Mouse (Mus musculus): Measurements from ENCODE around the gene Mterf2. TPM values are rescaled to one million over a fixed set of nuclear protein-coding genes. Genes with fewer than 3 reads are reported as not detected.
A peak's percentile ranks its signal among the peaks of the same experiment; 100 is the strongest.

The Mterf2 gene
- total and polyA plus RNA-seq, 2 experiments from 2014 or later = 11.1 to 15.1 TPM

DNA sequence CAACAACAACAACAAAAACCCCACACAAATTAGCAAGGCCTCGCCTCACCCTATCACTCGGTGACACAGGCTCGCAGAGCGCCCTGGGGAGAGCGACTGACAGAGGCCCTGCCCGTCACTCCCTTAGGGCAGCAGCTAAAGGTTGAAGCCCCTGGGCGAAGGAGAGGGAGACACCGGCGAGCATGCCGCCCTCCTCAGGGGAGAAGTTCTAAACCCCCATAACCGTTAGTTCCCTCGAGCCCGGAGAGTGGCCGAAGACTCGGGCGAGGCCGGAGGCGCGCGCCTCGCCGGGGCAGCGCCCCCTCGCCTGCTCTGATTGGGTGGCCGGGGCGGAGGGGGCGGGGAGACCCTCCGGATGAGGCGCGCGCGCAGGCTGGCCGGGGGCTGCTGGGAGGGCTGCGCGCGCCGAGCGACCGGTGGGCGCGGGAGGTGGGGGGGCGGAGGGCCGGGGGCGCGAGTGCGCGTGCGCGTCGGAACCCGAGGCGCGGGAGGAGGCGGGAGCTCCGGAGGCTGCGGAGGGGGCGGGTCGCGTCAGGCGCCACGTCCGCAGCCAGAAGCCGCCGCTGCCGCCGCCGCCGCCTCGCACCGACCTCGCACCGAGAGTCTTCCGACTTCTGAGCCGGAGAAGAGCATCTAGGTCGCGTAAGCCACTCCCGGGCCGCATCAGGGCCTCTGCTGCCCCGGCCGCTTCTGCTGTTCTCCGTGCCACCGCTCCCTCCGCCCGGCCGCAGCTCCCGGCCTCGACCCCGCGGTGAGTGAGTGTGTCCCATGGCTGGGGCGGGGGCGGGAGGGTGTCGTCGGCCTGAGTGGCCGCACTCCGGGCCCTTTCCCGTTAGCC is 25.4 kb downstream of the Mterf2 start, which contains the start of the genes Fhl4 and Tmem263:
Fhl4 (minus strand) TSS at position 249 of the 838 bp plus-strand sequence.
Tmem263 (plus strand) TSS at position 381 of the 838 bp plus-strand sequence.
- DNase-seq (ENCODE audit: low spot score) = peak; percentile 86
- peaks cover 9% of the 10 kb centered on the region for H3K4me1 ChIP-seq (ENCODE audit: control insufficient read depth, insufficient read depth)
- TF ChIP-seq CTCF (IDR thresholded peaks at IDR 0.05; ENCODE audit: low read depth) (no peak), EP300 (IDR thresholded peaks at IDR 0.05; ENCODE audit: low read depth) (peak; percentile 59; the same call in 1 of the 2 replicates)
- ATAC-seq (ENCODE audit: insufficient read depth, low read depth) = peak; percentile 98
- peak within 1 kb of the TSS; percentile 80 for H3K9ac ChIP-seq (replicated peaks; ENCODE audit: low read depth, low read length)
- H3K9me3 ChIP-seq (replicated peaks; ENCODE audit: control insufficient read depth, low read length) = no peaks in the 10 kb centered on the region
- WGBS = under 1% methylated on average over 68 of the region's 96 CpGs
- no peaks in the 10 kb centered on the region for H3K36me3 ChIP-seq (replicated peaks; ENCODE audit: control insufficient read depth, insufficient read depth, low read length)
- H3K4me3 ChIP-seq (ENCODE audit: low read depth, low read length) = peak within 1 kb of the TSS; percentile 98
- H3K27me3 ChIP-seq (ENCODE audit: control insufficient read depth, insufficient read depth, low read length) = no peaks in the 10 kb centered on the region
- peak within 1 kb of the TSS; percentile 92 for H3K27ac ChIP-seq (ENCODE audit: low read depth)
- H3K4me2 ChIP-seq (ENCODE audit: low read depth, low read length) = peak within 1 kb of the TSS; percentile 93

DNA sequence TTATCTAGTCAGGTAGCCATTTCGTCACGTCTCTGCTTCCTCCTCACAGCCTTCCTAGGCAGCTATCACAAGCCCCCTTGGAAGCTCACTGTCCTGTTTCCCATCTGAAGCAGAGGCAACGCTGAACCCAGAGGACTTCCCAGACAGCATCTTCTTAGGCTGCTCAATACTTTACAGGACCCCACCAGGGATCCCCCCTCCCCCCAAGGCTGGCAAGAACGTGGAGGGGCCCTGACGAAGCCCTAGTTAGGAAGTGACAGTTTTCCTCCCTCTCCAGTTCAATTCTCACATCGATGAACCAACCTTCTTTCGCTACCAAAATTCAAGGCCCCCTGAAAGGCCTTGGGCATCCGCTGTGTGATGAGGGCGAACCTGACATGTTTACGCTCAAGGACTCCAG is 26.0 kb downstream of the Mterf2 start:
- Histone ChIP-seq H3K27ac (ENCODE audit: low read depth) (peak overlapping the region; percentile 92), H3K27me3 (ENCODE audit: control insufficient read depth, insufficient read depth, low read length) (no peaks in the 10 kb centered on the region), H3K4me1 (ENCODE audit: control insufficient read depth, insufficient read depth) (peaks cover 9% of the 10 kb centered on the region), H3K4me3 (ENCODE audit: low read depth, low read length) (peak overlapping the region; percentile 98), H3K9me3 (replicated peaks; ENCODE audit: control insufficient read depth, low read length) (no peaks in the 10 kb centered on the region), H3K36me3 (replicated peaks; ENCODE audit: control insufficient read depth, insufficient read depth, low read length) (no peaks in the 10 kb centered on the region), H3K9ac (replicated peaks; ENCODE audit: low read depth, low read length) (peak overlapping the region; percentile 80), H3K4me2 (ENCODE audit: low read depth, low read length) (peak overlapping the region; percentile 93)
- 0 out of 2 replicates have a peak, but pooled peaks have one; percentile 4 for ATAC-seq (ENCODE audit: insufficient read depth, low read depth)
- WGBS = 0% methylated on average over 10 of the region's 10 CpGs
- no peak for TF ChIP-seq CTCF (IDR thresholded peaks at IDR 0.05; ENCODE audit: low read depth)
- no peak for TF ChIP-seq EP300 (IDR thresholded peaks at IDR 0.05; ENCODE audit: low read depth)
- no peak for DNase-seq (ENCODE audit: low spot score)

DNA sequence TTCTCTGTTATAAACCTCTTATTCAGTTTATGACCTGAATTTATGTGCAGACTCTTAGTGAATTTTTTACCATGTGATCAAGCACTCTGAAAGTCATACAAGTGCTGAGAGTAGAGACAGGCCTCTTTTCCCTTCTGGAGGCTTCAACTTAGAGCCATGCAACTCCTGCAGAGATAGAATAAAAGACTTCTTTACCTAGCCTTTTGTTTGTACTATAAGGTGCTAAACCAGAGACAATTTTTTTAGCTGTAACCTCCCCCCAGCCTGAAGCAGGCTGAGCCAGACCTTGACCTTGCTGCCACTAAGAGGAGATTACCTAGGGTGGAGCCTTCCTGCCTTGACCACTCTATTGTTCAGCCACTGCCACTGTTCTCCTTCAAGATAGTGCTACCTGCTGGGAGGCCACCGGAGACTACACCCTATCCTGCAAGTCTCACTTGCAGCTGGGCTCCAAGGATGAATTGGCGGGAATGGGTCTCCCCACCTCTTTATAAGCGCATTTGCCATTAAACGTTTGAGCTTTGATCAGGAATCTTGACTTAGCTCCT is 56.1 kb downstream of the Mterf2 start:
- H3K9ac ChIP-seq (replicated peaks; ENCODE audit: low read depth, low read length) = no peak overlapping the region
- DNase-seq (ENCODE audit: low spot score) = no peak
- no peaks in the 10 kb centered on the region for H3K36me3 ChIP-seq (replicated peaks; ENCODE audit: control insufficient read depth, insufficient read depth, low read length)
- H3K4me1 ChIP-seq (ENCODE audit: control insufficient read depth, insufficient read depth) = no peaks in the 10 kb centered on the region
- 48% methylated on average over 4 of the region's 4 CpGs for WGBS
- no peak for TF ChIP-seq CTCF (IDR thresholded peaks at IDR 0.05; ENCODE audit: low read depth)
- TF ChIP-seq EP300 (IDR thresholded peaks at IDR 0.05; ENCODE audit: low read depth) = no peak
- H3K4me2 ChIP-seq (ENCODE audit: low read depth, low read length) = no peak overlapping the region
- H3K9me3 ChIP-seq (replicated peaks; ENCODE audit: control insufficient read depth, low read length) = peaks cover 3% of the 10 kb centered on the region; the same call in 1 of the 2 replicates
- no peak overlapping the region for H3K4me3 ChIP-seq (ENCODE audit: low read depth, low read length)
- no peaks in the 10 kb centered on the region for H3K27me3 ChIP-seq (ENCODE audit: control insufficient read depth, insufficient read depth, low read length)
- H3K27ac ChIP-seq (ENCODE audit: low read depth) = no peak overlapping the region
- no peak for ATAC-seq (ENCODE audit: insufficient read depth, low read depth)

Other genes with a start within 250 kb of the Mterf2 start
- gene Ric8b, start 210.4 kb downstream of the Mterf2 start, total RNA-seq (2014; rRNA removed; ENCODE audit: low replicate concordance) = 18.3 and 22.7 TPM in 2 replicates
- gene Ric8b, start 210.4 kb downstream of the Mterf2 start, polyA plus RNA-seq (2015; fragmentation: Nextera tagmentation; extraction: Ambion mirVana) = 10.5 and 12.8 TPM in 2 replicates
- 0.15 and 0.70 TPM in 2 replicates for gene Fhl4, start 25.5 kb downstream of the Mterf2 start, total RNA-seq (2014; rRNA removed; ENCODE audit: low replicate concordance)
- gene Fhl4, start 25.5 kb downstream of the Mterf2 start, polyA plus RNA-seq (2015; fragmentation: Nextera tagmentation; extraction: Ambion mirVana) = 1.6 TPM in 2 replicates
- gene Tmem263, start 25.4 kb downstream of the Mterf2 start, total RNA-seq (2014; rRNA removed; ENCODE audit: low replicate concordance) = 15.2 and 21.6 TPM in 2 replicates
- gene Tmem263, start 25.4 kb downstream of the Mterf2 start, polyA plus RNA-seq (2015; fragmentation: Nextera tagmentation; extraction: Ambion mirVana) = 32.9 and 34.2 TPM in 2 replicates
- gene Cry1, start 57.0 kb upstream of the Mterf2 start, total RNA-seq (2014; rRNA removed; ENCODE audit: low replicate concordance) = 9.6 and 15.6 TPM in 2 replicates
- gene Cry1, start 57.0 kb upstream of the Mterf2 start, polyA plus RNA-seq (2015; fragmentation: Nextera tagmentation; extraction: Ambion mirVana) = 16.2 and 17.5 TPM in 2 replicates

Data from heart, postnatal 0 days (tissue).